In the genomic region with DNA sequence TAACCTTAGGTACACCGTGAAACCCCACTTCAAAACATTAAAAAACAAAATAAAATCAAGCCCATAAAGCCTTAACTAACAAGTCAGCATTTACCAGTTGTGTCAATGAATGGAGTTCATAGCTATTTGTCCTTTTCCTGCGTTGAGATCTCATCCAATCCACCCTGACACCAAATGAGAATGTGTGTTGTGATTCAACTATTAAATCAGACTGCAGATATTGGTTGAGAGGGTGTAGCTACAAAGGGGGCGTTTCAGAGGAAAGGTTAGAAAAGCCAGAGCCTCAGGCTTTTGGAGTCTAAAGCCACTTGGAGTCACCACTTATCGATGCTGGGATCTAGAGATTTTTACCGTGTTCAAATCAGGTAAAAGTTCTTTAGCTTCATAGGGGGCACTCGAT, we compare ENCODE assay signal across 31 mouse cellular contexts. TPM values are rescaled to one million over a fixed set of nuclear protein-coding genes. Genes with fewer than 3 reads are reported as not detected.
"Had no signal": no experiment of that assay in that cellular context is flagged by ENCODE, and none has a peak within 500 bp of the region (broad histone marks: within the 10 kb centered on the region; RNA-seq: fewer than 3 reads in every experiment).

A gene (plus strand): TSS at position 301 of the 400 bp plus-strand sequence.

- H3K9me3 ChIP-seq: embryonic facial prominence, embryonic 10.5 days; embryonic facial prominence, embryonic 12.5 days; embryonic facial prominence, embryonic 15.5 days; forebrain, embryonic 10.5 days; forebrain, embryonic 12.5 days; forebrain, embryonic 13.5 days; forebrain, embryonic 15.5 days; heart, embryonic 10.5 days had no signal

- H3K4me1 ChIP-seq: embryonic facial prominence, embryonic 10.5 days; embryonic facial prominence, embryonic 12.5 days; embryonic facial prominence, embryonic 13.5 days; embryonic facial prominence, embryonic 15.5 days; forebrain, embryonic 10.5 days; forebrain, embryonic 12.5 days; forebrain, embryonic 13.5 days; forebrain, embryonic 15.5 days; heart, embryonic 10.5 days had no signal

- H3K4me3 ChIP-seq: embryonic facial prominence, embryonic 10.5 days; embryonic facial prominence, embryonic 12.5 days; embryonic facial prominence, embryonic 13.5 days; embryonic facial prominence, embryonic 15.5 days; erythroblast, embryonic 14.5 days; forebrain, embryonic 10.5 days; forebrain, embryonic 12.5 days; forebrain, embryonic 13.5 days; forebrain, embryonic 15.5 days; gastrocnemius, adult 2 months; heart, adult 2 months; heart, embryonic 10.5 days had no signal

- H3K27ac ChIP-seq: embryonic facial prominence, embryonic 10.5 days; embryonic facial prominence, embryonic 12.5 days; embryonic facial prominence, embryonic 13.5 days; embryonic facial prominence, embryonic 15.5 days; forebrain, embryonic 10.5 days; forebrain, embryonic 12.5 days; forebrain, embryonic 13.5 days; forebrain, embryonic 15.5 days; gastrocnemius, adult 2 months; heart, adult 2 months; heart, embryonic 10.5 days had no signal

- DNase-seq: cerebellum, adult 8-10 months; cerebellum, adult 9-10 months; cerebellum, adult 9-11 months; cerebellum, postnatal 10 days; cerebellum, postnatal 14 days; cerebellum, postnatal 25 days; cerebellum, postnatal 36 days; embryo, embryonic 11 days; forebrain, postnatal 0 days; gastrocnemius, adult 2 months; gastrocnemius, postnatal 10 days; gastrocnemius, postnatal 14 days; gastrocnemius, postnatal 25 days; gastrocnemius, postnatal 36 days; heart, adult 2 months had no signal

- H3K9ac ChIP-seq: embryonic facial prominence, embryonic 12.5 days; embryonic facial prominence, embryonic 13.5 days; embryonic facial prominence, embryonic 15.5 days; forebrain, embryonic 12.5 days; forebrain, embryonic 13.5 days; forebrain, embryonic 15.5 days; forebrain, postnatal 0 days had no signal

- H3K36me3 ChIP-seq: embryonic facial prominence, embryonic 10.5 days; embryonic facial prominence, embryonic 12.5 days; embryonic facial prominence, embryonic 13.5 days; embryonic facial prominence, embryonic 15.5 days; forebrain, embryonic 10.5 days; forebrain, embryonic 12.5 days; forebrain, embryonic 15.5 days; heart, embryonic 10.5 days had no signal

RNA-seq across cellular contexts. Expression of the gene that starts here (rescaled TPM):
- total RNA-seq: common myeloid progenitor, adult 5-6 weeks; forebrain, postnatal 0 days; gastrocnemius, adult 18-20 months; gastrocnemius, adult 2 months; gastrocnemius, adult 8-10 months; gastrocnemius, postnatal 10 days; gastrocnemius, postnatal 14 days; gastrocnemius, postnatal 25 days; gastrocnemius, postnatal 36 days; gastrocnemius, postnatal 4 days; granulocyte monocyte progenitor cell, adult 5-6 weeks; heart, adult 2 months; heart, adult 8-10 months had no signal
